Mouse (Mus musculus): ENCODE measurements at regions not wholly inside any gene's neighbourhood (a gene's known extent, or its start where the extent isn't known, plus 50 kb on each side); places are given as distances from the start of the nearest gene placed in this dataset.

DNA sequence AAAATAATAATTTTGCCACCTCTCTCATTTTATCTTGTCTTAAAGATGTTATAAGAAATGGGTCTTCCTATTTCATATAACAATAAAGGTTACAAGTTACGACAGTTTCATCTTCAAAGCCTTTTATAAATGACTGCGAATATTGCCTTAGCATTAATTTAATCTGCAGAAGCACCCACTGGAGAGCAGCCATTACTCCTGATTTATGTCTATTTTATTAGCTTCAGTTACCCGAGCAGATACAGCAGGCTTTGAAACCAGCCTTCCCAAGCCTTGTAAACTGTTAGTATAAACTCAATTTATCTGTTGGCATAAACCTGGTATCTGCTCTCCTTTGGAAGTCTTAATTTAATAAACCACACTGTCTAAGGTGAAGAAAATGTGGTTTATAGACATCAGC lies 2851.6 kb upstream of the Gm6569 start:
- 78% methylated on average over 3 of the region's 3 CpGs for WGBS

DNA sequence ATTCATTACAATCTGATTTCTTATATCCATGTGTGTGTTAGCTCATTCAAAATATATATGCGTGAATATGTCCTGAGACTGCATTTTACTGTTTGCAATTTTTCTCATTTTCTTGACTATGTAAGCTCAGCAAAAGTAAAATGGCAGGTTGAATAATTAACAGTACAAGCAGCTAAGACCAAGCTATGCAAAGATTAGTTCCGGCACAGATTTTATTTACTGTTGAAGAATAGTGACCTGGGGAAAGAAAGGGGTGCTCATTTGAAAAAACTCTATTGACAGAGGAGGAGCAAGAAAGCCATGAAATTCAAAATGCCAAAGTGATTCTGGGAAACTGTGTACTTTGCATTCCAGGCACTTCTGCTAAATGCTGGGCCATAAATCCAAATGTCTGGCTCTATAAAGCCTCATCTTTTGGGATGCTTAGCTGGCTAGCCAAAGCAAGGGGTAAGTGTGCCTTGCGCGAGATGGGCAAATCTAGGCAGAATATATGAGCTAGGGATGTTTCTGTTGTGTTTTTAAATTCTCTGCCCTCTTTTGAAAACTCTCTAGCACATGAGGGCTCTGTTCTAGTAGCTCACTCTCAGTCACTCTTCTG lies 2846.3 kb upstream of the Gm6569 start:
- Histone ChIP-seq H3K9me3 (replicated peaks) (no peaks in the 10 kb centered on the region), H3K4me2 (replicated peaks) (no peak overlapping the region), H3K36me3 (no peaks in the 10 kb centered on the region), H3K9ac (no peak overlapping the region), H3K27me3 (no peaks in the 10 kb centered on the region), H3K27ac (no peak overlapping the region), H3K4me3 (no peak overlapping the region), H3K4me1 (0 out of 2 replicates have a peak, but pooled peaks cover 4% of the 10 kb centered on the region)
- 0 out of 2 replicates have a peak, but pooled peaks have one; percentile 58 for ATAC-seq (ENCODE audit: low FRiP score)
- 60% methylated on average over 4 of the region's 4 CpGs for WGBS

More for the DNA sequence above, 2851.6 kb upstream of the Gm6569 start:
- H3K4me3 ChIP-seq = no peak overlapping the region
- ATAC-seq (ENCODE audit: low FRiP score) = no peak
- H3K36me3 ChIP-seq = no peaks in the 10 kb centered on the region
- no peaks in the 10 kb centered on the region for H3K9me3 ChIP-seq (replicated peaks)
- H3K4me2 ChIP-seq (replicated peaks) = no peak overlapping the region
- H3K9ac ChIP-seq = no peak overlapping the region
- H3K4me1 ChIP-seq = no peaks in the 10 kb centered on the region
- no peaks in the 10 kb centered on the region for H3K27me3 ChIP-seq
- H3K27ac ChIP-seq = no peak overlapping the region

- Histone ChIP-seq H3K27me3 (no peaks in the 10 kb centered on the region), H3K27ac (no peak overlapping the region), H3K9ac (no peak overlapping the region), H3K4me2 (replicated peaks) (no peak overlapping the region), H3K4me3 (no peak overlapping the region), H3K9me3 (replicated peaks) (no peaks in the 10 kb centered on the region), H3K4me1 (0 out of 2 replicates have a peak, but pooled peaks cover 6% of the 10 kb centered on the region), H3K36me3 (no peaks in the 10 kb centered on the region)
- 72% methylated on average over 4 of the region's 4 CpGs for WGBS
- ATAC-seq (ENCODE audit: low FRiP score) = no peak
These were observed 2841.0 kb upstream of the Gm6569 start for GRCm38 (mm10) chr15:70993397-70993796.

DNA sequence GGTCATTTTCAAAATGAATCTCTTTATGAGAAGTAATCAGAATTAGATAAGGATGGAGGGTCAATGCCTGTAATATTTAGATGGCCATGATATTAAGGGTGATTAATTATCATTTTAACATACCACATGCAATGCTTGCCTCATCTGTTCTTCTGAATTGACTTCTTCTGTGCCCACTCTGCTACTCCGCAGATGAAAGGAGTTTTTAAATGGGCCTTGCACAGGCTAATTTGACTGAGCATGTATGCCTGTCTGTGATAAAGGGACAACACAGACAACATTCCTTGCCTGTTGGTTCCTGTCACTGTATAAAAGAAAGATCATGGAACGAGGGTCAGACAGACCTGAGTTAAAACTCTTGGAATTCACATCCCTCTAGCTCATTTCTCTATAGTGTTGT lies 2824.0 kb upstream of the Gm6569 start:
- WGBS = 33% methylated on average over 2 of the region's 2 CpGs
- no peak overlapping the region for H3K9ac ChIP-seq
- H3K27ac ChIP-seq = no peak overlapping the region

DNA sequence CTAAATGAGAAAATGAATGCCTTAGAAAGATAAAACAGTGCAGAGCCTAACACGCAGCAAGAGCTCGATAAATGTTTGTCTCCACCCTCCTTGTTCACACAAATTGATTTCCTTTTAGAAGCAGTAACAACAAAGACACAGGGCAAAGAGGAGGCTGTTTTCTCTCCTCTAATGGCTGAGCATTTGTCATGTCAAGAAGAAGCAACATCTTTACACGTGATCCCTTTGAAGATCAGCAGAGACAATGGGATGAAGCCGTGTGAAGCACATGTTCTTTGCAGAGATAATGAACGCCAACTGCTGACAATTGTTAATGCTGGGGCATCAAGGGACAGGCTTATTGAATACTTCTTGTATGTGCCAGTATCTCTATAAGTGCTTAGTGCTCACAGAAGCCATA lies 2823.6 kb upstream of the Gm6569 start:
- no peak overlapping the region for H3K27ac ChIP-seq
- peak; percentile 69 for ATAC-seq (ENCODE audit: low FRiP score)

More for the DNA sequence above, 2824.0 kb upstream of the Gm6569 start:
- H3K36me3 ChIP-seq = no peaks in the 10 kb centered on the region
- no peak overlapping the region for H3K4me2 ChIP-seq (replicated peaks)
- no peaks in the 10 kb centered on the region for H3K9me3 ChIP-seq (replicated peaks)
- no peak overlapping the region for H3K4me3 ChIP-seq
- H3K27me3 ChIP-seq = no peaks in the 10 kb centered on the region
- ATAC-seq (ENCODE audit: low FRiP score) = peak; percentile 52; the same call in 1 of the 2 replicates
- 0 out of 2 replicates have a peak, but pooled peaks cover 8% of the 10 kb centered on the region for H3K4me1 ChIP-seq

DNA sequence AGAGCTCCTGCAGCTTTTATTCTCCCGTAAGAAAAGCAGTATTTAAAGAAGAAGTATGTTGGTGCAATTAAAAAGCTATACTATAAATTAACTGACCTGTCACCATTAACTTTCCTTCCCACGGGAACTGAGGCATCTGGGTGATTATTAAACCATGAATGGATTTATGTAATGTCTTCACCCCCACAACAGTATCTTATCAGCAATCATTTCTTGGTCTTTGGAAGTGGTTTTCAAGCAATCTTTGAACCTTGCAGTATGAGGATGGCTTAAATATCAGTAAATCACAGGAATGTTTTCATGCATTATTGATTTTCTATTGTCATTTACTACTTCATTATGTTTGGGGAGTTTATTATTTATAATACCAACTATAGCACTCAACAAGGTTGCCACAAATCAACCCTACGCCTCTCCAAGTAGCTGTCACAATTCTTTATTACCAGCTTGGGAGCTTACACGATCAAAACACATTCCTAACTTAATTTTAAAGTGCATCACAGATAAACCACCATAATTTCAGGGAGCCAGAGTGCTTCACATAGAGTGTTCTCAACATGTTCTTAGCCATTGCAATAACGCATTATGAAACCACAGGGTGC lies 2780.0 kb upstream of the Gm6569 start:
- H3K27ac ChIP-seq = no peak overlapping the region
- ATAC-seq (ENCODE audit: low FRiP score) = no peak
- H3K4me1 ChIP-seq = no peaks in the 10 kb centered on the region
- H3K27me3 ChIP-seq = no peaks in the 10 kb centered on the region
- 73% methylated on average over 5 of the region's 5 CpGs for WGBS
- no peaks in the 10 kb centered on the region for H3K9me3 ChIP-seq (replicated peaks)
- no peak overlapping the region for H3K4me2 ChIP-seq (replicated peaks)
- no peaks in the 10 kb centered on the region for H3K36me3 ChIP-seq
- no peak overlapping the region for H3K4me3 ChIP-seq
- H3K9ac ChIP-seq = no peak overlapping the region

More for the DNA sequence above, 2823.6 kb upstream of the Gm6569 start:
- 0 out of 2 replicates have a peak, but pooled peaks cover 8% of the 10 kb centered on the region for H3K4me1 ChIP-seq
- WGBS = 35% methylated on average over 5 of the region's 5 CpGs
- H3K9ac ChIP-seq = no peak overlapping the region
- H3K27me3 ChIP-seq = no peaks in the 10 kb centered on the region
- H3K36me3 ChIP-seq = no peaks in the 10 kb centered on the region
- H3K9me3 ChIP-seq (replicated peaks) = no peaks in the 10 kb centered on the region
- H3K4me2 ChIP-seq (replicated peaks) = no peak overlapping the region
- H3K4me3 ChIP-seq = no peak overlapping the region

DNA sequence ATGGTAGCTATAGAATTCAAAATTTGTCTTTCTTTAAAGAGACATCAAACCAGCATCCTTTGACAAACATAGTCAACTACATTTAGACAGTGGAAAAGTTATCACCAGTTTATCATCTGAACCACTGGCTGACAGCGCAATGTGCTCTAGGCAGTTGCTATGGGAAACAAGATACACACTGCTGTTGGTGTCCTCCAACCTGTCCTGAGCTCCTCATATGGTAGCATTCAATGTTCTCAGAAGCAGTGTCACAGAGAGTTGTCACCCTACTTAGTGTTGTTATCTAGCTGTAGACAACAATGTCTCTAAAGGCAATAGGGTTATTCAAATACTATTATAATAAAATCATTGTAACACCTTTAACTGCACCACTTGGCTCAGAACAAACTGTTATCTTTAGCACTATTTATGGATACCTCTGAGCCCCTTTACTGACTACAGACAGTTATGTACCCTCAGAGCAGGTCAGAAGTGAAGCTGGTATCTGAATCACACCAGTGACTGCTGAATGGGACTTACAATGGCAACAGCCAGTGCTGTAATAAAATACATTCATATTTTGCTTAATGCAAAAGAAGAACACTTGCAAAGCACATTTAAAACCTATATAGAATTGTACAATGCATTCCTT lies 2747.9 kb upstream of the Gm6569 start:
- ATAC-seq (ENCODE audit: low FRiP score) = no peak
- no peaks in the 10 kb centered on the region for H3K27me3 ChIP-seq
- no peaks in the 10 kb centered on the region for H3K4me1 ChIP-seq
- H3K9ac ChIP-seq = no peak overlapping the region
- H3K36me3 ChIP-seq = no peaks in the 10 kb centered on the region
- no peak overlapping the region for H3K27ac ChIP-seq
- H3K4me2 ChIP-seq (replicated peaks) = no peak overlapping the region
- H3K9me3 ChIP-seq (replicated peaks) = no peaks in the 10 kb centered on the region
- no peak overlapping the region for H3K4me3 ChIP-seq
- 95% methylated on average over 1 of the region's 1 CpGs for WGBS

DNA sequence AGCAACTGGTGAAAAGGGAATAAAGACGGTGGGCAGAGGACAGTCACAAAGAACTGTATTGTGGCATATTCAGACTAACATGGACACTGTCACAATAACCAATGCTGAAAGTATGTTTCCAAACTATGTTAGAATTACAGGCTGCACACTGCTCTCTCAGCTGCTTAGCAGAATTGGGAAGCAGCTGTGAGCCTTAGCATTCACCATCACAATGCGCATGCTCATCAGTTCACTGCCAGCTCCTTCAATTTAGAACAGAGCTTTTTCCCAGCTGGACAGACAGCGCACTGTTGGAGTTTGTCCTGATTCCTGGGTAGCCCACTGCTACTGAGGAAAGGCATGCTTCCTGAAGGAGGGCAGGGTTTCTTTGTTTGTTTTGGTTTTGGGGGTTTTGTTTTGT lies 2735.2 kb upstream of the Gm6569 start:
- no peak for ATAC-seq (ENCODE audit: low FRiP score)
- 58% methylated on average over 3 of the region's 3 CpGs for WGBS
- no peak overlapping the region for H3K27ac ChIP-seq
- H3K9me3 ChIP-seq (replicated peaks) = no peaks in the 10 kb centered on the region
- H3K27me3 ChIP-seq = no peaks in the 10 kb centered on the region
- no peak overlapping the region for H3K9ac ChIP-seq
- no peaks in the 10 kb centered on the region for H3K36me3 ChIP-seq
- H3K4me1 ChIP-seq = no peaks in the 10 kb centered on the region
- H3K4me3 ChIP-seq = no peak overlapping the region
- H3K4me2 ChIP-seq (replicated peaks) = no peak overlapping the region

GRCm38 (mm10) chr15:71129802-71130201 lies 2704.6 kb upstream of the Gm6569 start:
- Histone ChIP-seq H3K27ac (no peak overlapping the region), H3K4me3 (no peak overlapping the region), H3K4me1 (no peaks in the 10 kb centered on the region), H3K4me2 (replicated peaks) (no peak overlapping the region), H3K9me3 (replicated peaks) (no peaks in the 10 kb centered on the region), H3K9ac (no peak overlapping the region), H3K36me3 (no peaks in the 10 kb centered on the region), H3K27me3 (no peaks in the 10 kb centered on the region)
- ATAC-seq (ENCODE audit: low FRiP score) = no peak

GRCm38 (mm10) chr15:71157680-71158079 lies 2676.7 kb upstream of the Gm6569 start:
- Histone ChIP-seq H3K9me3 (replicated peaks) (no peaks in the 10 kb centered on the region), H3K4me3 (no peak overlapping the region), H3K4me1 (no peaks in the 10 kb centered on the region), H3K27me3 (no peaks in the 10 kb centered on the region), H3K27ac (no peak overlapping the region), H3K9ac (no peak overlapping the region), H3K4me2 (replicated peaks) (no peak overlapping the region), H3K36me3 (no peaks in the 10 kb centered on the region)
- ATAC-seq (ENCODE audit: low FRiP score) = no peak
- 81% methylated on average over 2 of the region's 2 CpGs for WGBS

- H3K4me2 ChIP-seq (replicated peaks) = no peak overlapping the region
- ATAC-seq (ENCODE audit: low FRiP score) = no peak
- H3K36me3 ChIP-seq = no peaks in the 10 kb centered on the region
- no peak overlapping the region for H3K4me3 ChIP-seq
- no peaks in the 10 kb centered on the region for H3K27me3 ChIP-seq
- no peak overlapping the region for H3K27ac ChIP-seq
- H3K4me1 ChIP-seq = no peaks in the 10 kb centered on the region
- H3K9me3 ChIP-seq (replicated peaks) = no peaks in the 10 kb centered on the region
- no peak overlapping the region for H3K9ac ChIP-seq
These were observed 2672.3 kb upstream of the Gm6569 start for GRCm38 (mm10) chr15:71162097-71162496.

GRCm38 (mm10) chr15:71195011-71195739 lies 2639.2 kb upstream of the Gm6569 start:
- Histone ChIP-seq H3K27me3 (no peaks in the 10 kb centered on the region), H3K9me3 (replicated peaks) (no peaks in the 10 kb centered on the region), H3K4me2 (replicated peaks) (no peak overlapping the region), H3K4me3 (no peak overlapping the region), H3K9ac (no peak overlapping the region), H3K27ac (no peak overlapping the region), H3K36me3 (no peaks in the 10 kb centered on the region), H3K4me1 (no peaks in the 10 kb centered on the region)
- ATAC-seq (ENCODE audit: low FRiP score) = no peak
- 58% methylated on average over 11 of the region's 11 CpGs for WGBS
